In genomic region chr3:122242876-122243275, GRCm38 (mm10) we compare ENCODE assay signal across 14 mouse cellular contexts. TPM values are rescaled to one million over a fixed set of nuclear protein-coding genes. Genes with fewer than 3 reads are reported as not detected.
DNase-seq lines count a peak whose midpoint lies in the region; ATAC-seq lines count a peak whose summit lies in the region.
"Had no signal": no experiment of that assay in that cellular context is flagged by ENCODE, and none has a peak within 500 bp of the region (broad histone marks: within the 10 kb centered on the region; RNA-seq: fewer than 3 reads in every experiment).

No protein-coding gene starts in this region.

- DNase-seq in embryo, embryonic 10 days (ENCODE audit: low spot score), result peak; percentile 22
- no peak for DNase-seq in embryo, embryonic 10.5 days (ENCODE audit: low spot score)
- peak; percentile 22 for DNase-seq in spleen, adult 12 weeks (ENCODE audit: low spot score)
- DNase-seq in spleen, postnatal 14 days (ENCODE audit: low spot score in 2 of 2), result no peak
- no peak for DNase-seq in yolk sac, embryonic 10.5 days (ENCODE audit: low spot score)
- DNase-seq in left cerebral cortex, postnatal 36 days (ENCODE audit: low spot score in 2 of 2), result no peak
- no peak for DNase-seq in ovary, postnatal 10 days (ENCODE audit: low spot score)
- DNase-seq: cerebellum, postnatal 25 days; heart, adult 18-20 months; lung, adult 18-20 months; right cerebral cortex, postnatal 25 days had no signal

- peak overlapping the region; percentile 100 for H3K27ac ChIP-seq in liver, embryonic 12.5 days

- intact Hi-C loops in left cerebral cortex, postnatal 36 days (cut with DNase I), result loop anchor here (10.0 kb wide), 1 partner anchor 358 kb away; no protein-coding TSS in a partner anchor

- H3K27me3 ChIP-seq in liver, embryonic 12.5 days (replicated peaks), result no peaks in the 10 kb centered on the region

- H3K4me2 ChIP-seq in liver, embryonic 12.5 days, result peak overlapping the region; percentile 50

- WGBS in liver, embryonic 12.5 days (ENCODE audit: insufficient replicate concordance), result 26% methylated on average over 6 of the region's 6 CpGs

- H3K4me1 ChIP-seq in liver, embryonic 12.5 days, result peaks cover 35% of the 10 kb centered on the region

- peak overlapping the region; percentile 47 for H3K9ac ChIP-seq in liver, embryonic 12.5 days

- no peak overlapping the region for H3K4me3 ChIP-seq in liver, embryonic 12.5 days
- H3K4me3 ChIP-seq: midbrain, embryonic 10.5 days had no signal

- H3K36me3 ChIP-seq in liver, embryonic 12.5 days, result no peaks in the 10 kb centered on the region
- H3K36me3 ChIP-seq: midbrain, embryonic 10.5 days had no signal

- peak; percentile 20; the same call in 1 of the 2 replicates for ATAC-seq in liver, embryonic 12.5 days
- ATAC-seq: intestine, postnatal 0 days had no signal

- no peaks in the 10 kb centered on the region for H3K9me3 ChIP-seq in liver, embryonic 12.5 days (replicated peaks)
- H3K9me3 ChIP-seq: midbrain, embryonic 10.5 days had no signal

RNA-seq across cellular contexts. Expression of gene Gclm, which starts 2.5 kb away (rescaled TPM):
- 596 and 604 TPM in 2 replicates for polyA plus RNA-seq in liver, embryonic 12.5 days (2016; fragmentation: Nextera tagmentation; extraction: Ambion mirVana)
- 10 to 100 TPM; 68.8 to 83.6 TPM for total RNA-seq in left cerebral cortex, postnatal 36 days (2021)

RNA-seq across cellular contexts. Expression of gene Dnttip2, which starts 31.3 kb away (rescaled TPM):
- polyA plus RNA-seq in liver, embryonic 12.5 days (2016; fragmentation: Nextera tagmentation; extraction: Ambion mirVana), result 68.3 and 68.6 TPM in 2 replicates
- total RNA-seq in left cerebral cortex, postnatal 36 days (2021), result 10 to 100 TPM; 22.9 to 28.7 TPM

RNA-seq across cellular contexts. Expression of gene Bcar3, which starts 51.1 kb away (rescaled TPM):
- polyA plus RNA-seq in liver, embryonic 12.5 days (2016; fragmentation: Nextera tagmentation; extraction: Ambion mirVana), result 5.5 and 6.8 TPM in 2 replicates
- total RNA-seq in left cerebral cortex, postnatal 36 days (2021), result 10 to 100 TPM; 14.5 to 17.0 TPM

Comparison
In these comparisons a context has a peak if more than half of its experiments do, and no peak if none do; other contexts are left out.
1. DNase-seq: peak in embryo, embryonic 10 days (single experiment) and spleen, adult 12 weeks (single experiment); none in embryo, embryonic 10.5 days (single experiment), spleen, postnatal 14 days (0 of 2), yolk sac, embryonic 10.5 days (single experiment), left cerebral cortex, postnatal 36 days (0 of 2) and ovary, postnatal 10 days (single experiment).